Mouse (Mus musculus): ENCODE measurements around the gene Ptprh. TPM values are rescaled to one million over a fixed set of nuclear protein-coding genes. Genes with fewer than 3 reads are reported as not detected.

The Ptprh gene
- polyA plus RNA-seq (2012; rRNA removed): 0.05 TPM in 1 of 2 replicates, not detected in the other

GRCm38 (mm10) chr7:4603873-4604272 is at the start of gene Ptprh:
Gene Ptprh (minus strand): TSS chr7:4604041.
- DNase-seq (ENCODE audit: low read depth): no peak

- no peak for DNase-seq (ENCODE audit: low read depth)
Observed at GRCm38 (mm10) chr7:4653351-4653750, 49.5 kb upstream of the Ptprh start.

DNA sequence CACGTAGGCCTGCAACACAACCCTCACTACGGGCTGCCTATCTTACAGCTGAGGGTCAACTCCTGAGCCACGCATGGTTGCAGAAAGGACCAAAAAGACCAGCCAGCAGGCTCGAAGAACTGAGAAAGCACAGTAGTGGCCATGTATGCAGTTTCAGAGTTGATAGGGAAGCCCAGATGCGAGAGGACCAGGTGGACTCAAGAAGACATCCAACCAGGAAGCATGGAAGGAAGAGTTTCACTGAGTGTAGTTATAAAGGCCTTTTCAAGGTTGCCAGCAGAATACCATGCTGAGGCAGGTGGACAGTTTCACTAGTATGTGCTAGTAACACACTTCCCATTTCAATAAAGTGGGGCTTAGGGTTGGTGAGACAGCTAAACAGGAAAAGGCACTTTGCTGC is 48.9 kb upstream of the Ptprh start:
- no peak for DNase-seq (ENCODE audit: low read depth)

DNA sequence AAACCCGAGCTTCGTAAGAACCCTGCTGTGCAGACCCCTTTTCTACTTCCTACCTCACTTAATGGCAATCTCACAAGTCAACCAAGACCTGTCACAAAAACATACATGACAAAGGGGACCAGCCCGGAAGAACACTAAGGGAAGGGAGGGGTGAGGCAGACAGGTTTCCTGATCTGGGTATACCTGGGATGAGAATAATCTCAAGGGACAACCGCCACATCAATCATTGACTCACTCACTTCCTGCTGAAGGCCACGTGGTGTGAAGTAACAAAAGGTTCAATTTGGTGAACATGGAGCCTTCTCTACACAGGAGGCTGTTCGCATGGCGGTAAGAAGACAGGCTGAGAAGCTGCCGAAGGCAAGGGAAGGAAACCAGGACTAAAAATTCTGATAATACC is 47.7 kb upstream of the Ptprh start:
- DNase-seq (ENCODE audit: low read depth): no peak

DNA sequence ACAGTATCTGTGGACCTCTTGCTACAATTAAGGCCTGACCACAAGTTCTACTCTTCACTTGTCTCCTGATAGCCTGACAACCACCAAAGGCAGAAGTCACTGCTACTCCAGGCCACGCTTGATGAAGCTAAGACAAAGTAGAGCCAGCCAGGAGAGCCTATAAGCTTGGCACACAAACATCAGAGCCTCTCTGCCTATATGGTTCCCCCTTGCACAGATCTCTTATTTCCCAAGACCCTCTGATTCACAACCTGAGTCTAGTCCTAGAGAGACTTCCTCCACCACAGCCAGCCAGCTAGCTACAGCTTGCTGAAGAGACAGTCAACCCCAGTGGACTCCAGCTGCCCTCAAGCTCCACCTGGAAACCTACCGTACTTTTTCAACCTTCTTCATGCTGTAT is 44.2 kb upstream of the Ptprh start:
- no peak for DNase-seq (ENCODE audit: low read depth)

GRCm38 (mm10) chr7:4647291-4647690 is 43.5 kb upstream of the Ptprh start:
- DNase-seq (ENCODE audit: low read depth): no peak

- DNase-seq (ENCODE audit: low read depth): no peak
Observed at GRCm38 (mm10) chr7:4646806-4647205, 43.0 kb upstream of the Ptprh start.

DNA sequence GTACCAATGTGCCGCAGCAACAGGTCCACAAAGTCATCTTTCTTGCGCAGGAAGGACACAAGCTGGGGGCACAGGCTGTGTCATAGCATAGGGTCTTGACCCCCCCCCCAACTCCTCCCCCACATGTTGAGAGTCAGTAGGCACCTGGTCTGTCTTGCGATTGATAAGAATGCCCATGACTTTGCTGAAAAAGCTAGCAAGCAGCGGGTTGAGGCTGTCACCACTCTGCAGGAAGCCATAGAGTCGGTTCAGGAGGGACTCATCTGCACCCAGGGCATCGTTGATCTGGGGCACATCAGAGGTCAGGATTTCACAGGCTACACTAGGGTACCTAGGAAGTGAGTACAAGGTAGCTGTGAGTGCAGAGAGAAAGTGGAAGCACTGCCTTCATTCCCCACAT is 39.4 kb upstream of the Ptprh start:
- DNase-seq (ENCODE audit: low read depth): no peak

- no peak for DNase-seq (ENCODE audit: low read depth)
Observed at GRCm38 (mm10) chr7:4641956-4642355, 38.1 kb upstream of the Ptprh start.

- no peak for DNase-seq (ENCODE audit: low read depth)
Observed at GRCm38 (mm10) chr7:4641155-4641554, 37.3 kb upstream of the Ptprh start.

DNA sequence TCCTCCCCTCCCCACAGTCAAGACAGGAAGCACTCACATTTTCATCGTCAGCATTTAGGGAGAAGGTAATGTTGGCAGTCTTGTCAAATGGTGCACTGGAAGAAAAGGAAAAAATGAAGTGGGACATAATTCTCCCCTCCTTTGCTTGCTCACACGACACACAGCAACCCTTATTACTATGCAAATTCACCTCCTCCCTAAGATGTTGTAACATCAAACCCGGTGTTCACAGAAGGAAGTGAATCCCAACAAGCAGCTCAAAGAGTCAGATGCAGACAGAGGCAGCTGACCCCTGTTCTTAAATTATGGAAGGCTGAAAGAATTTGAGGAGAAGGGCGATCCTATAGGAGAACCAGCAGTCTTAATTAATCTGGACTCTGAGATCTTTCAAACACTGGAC is 32.3 kb upstream of the Ptprh start:
- no peak for DNase-seq (ENCODE audit: low read depth)

DNA sequence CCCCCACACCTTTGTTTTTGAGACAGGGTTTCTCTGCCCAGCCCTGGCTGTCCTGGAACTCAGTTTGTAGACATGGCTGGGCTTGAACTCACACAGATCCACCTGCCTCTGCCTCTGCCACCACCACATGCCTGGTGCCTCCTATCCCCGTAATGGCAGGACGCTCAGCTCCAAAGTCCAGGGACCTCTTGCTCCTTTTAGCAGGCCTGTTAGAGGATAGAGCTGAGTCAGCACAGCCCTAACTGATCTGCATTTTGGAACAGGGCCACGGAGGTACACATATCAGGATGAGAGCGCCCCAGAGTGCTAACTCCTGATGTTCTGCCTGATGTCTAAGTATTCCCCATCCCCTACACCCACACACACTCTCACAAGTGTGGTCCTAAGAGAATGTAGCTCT is 27.2 kb upstream of the Ptprh start, which contains the start of gene Tmem86b:
TSS of gene Tmem86b (minus strand) at position 392 of the 400 bp plus-strand sequence.
- no peak for DNase-seq (ENCODE audit: low read depth)

DNA sequence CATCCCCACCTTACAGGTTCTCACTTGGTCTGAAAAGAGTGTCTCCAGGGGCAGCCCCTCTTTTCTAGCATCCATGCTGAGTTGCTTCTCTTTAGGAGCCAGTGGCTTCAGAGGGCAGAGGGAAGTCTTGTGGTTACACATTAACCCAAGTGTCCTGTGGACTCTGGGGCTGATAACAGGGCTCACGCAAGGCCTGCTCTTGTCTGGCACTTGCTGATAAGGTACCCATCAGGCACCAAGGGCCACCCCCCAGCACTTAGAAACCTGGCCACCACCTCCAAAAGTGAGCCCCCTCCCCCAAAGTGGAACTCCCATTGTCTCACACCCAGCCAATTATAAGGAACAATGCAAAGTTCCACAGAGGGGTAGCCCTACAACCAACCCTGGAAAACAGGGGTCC is 26.4 kb upstream of the Ptprh start:
- DNase-seq (ENCODE audit: low read depth): no peak

DNA sequence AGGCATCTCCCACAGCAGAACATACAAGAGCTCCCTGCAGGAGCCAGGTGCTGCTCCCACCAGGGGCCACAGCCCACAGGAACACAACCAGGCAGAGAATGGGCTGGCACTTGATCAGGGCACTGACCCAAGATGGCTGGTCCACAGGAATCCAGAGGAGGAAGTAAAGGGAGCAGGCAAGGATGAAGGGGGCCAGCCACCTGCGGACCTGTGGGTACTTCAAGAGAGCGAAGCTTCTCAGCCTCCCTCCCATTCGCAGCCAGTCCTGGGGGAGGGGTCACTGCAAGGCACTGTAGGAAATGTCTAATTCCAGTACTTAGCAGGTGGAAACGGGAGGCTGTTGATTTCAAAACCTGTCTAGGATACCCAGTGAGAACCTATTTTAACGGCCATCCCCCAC is 25.7 kb upstream of the Ptprh start:
- no peak for DNase-seq (ENCODE audit: low read depth)

DNA sequence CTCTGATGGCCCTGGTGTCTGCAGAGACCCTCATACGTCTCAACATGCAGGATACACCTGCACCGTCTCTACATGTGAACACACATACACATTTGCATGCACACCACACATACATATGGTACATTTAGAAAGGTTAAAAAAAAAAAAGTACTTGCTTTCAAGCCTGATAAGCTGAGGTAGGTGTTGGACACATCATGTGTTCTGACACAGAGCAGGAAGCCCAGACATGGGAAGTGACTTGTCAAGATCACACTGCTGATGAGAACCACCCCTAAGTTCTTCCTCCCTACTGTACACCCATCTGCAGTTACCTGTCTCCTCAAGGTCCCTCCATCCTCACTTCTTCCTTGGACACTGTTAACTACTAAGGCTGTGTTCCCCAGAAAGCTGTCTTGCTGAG is 22.1 kb upstream of the Ptprh start:
- no peak for DNase-seq (ENCODE audit: low read depth)

DNA sequence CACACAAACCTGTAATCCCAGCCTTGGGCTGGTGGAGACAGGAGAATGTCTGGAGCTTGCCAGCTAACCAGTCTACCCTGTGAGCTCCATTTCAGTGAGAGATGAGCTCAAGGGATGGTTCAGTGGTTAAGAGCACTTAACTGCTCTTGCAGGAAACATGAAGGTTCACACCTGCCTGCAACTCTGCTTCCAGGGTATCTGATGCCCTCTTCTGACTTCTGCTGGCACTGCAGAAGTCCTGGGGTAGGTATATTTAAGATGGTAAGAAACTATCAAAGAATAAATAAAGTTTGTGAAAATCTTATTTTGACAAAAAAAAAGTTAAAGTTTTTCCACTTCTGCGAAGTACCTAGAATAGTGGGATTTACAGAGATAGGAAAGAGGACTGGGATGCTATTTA is 20.5 kb upstream of the Ptprh start:
- DNase-seq (ENCODE audit: low read depth): no peak

DNA sequence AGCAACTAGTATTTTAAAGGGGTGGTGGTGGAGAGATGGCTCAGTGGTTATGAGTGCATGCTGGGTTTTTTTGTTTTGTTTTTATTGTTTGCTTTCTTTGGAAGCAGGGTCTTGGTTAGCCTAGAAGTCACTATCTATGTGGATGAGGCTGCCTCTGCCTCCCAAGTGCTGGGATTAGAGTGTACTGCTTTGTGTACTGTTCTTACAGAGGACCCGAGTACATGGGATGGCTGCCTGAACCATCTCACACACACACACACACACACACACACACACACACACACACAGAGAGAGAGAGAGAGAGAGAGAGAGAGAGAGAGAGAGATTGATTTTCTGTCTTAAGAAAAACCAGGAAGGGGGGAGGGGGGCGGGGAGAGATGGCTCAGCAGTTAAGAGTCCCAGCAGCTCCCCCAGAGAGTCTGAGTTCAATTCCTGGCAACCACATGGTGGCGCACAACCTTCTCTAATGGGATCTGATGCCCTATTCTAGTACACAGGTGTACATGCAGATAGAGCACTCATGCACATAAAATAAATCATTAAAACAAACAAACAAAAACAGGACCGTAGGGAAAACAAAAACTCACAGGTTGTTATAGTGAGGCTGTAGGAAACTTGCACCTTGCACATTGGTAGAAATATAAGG is 19.8 kb upstream of the Ptprh start:
- no peak for DNase-seq (ENCODE audit: low read depth)

DNA sequence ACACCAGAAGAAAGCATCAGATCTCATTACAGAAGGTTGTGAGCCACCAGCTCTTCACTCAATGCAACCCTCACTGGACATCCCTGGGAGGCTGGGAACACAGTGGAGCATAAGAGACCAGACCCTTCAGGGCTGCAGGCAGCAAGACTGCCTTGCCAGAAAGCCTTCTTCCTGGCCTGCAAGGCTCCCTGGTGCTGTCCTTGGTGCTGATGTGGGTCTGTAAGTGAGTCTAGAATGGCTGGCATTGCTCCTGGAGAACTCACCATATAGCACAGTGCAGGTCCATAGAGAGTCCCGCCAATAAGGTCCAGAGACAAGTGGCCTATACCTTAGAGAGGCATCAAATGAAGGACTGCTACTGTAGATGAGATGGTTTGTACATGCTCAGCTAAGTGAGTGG is 16.1 kb upstream of the Ptprh start:
- DNase-seq (ENCODE audit: low read depth): no peak

- no peak for DNase-seq (ENCODE audit: low read depth)
Observed at GRCm38 (mm10) chr7:4613740-4614403, 10.0 kb upstream of the Ptprh start.

- DNase-seq (ENCODE audit: low read depth): no peak
Observed at GRCm38 (mm10) chr7:4612956-4613355, 9.1 kb upstream of the Ptprh start.

DNA sequence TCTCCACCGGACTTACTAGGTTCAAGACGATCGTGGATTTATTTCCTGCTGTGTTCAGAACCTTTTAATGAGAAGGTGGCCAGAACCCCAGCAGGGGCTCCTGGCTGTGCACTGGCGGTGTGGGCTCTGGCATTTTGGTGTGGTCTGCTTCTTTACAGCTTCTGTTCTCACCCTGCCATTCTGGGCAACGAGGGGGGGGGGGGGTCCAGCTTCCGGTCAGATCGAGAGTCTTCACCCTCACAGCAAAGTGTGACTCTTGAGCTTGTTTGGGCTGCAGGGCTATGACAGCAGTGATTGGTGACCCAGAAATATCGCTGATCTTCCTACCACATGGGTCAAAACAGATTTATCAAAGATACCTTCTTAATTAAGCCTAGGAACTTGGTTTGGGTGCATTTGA is 8.5 kb upstream of the Ptprh start:
- no peak for DNase-seq (ENCODE audit: low read depth)

DNA sequence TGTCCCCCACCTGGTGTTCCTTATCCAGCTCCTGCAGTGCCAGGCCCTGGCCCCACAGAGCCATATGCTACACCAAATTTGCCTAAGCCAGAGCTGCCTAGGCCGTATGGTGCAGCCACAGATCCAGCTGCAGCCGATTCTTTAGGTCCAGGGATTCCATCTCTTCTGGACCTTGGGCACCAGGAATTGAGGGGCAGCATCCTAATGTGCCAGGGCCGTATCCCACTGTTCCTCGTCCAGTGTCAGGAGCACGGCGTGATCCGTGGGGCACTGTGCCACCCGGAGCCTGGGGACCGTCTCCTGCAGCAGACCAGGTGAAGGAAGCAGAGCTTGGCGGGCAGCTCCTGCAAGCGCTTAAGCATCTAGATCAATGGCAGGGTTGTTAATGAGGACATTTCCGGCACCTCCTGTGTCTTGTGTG is 8.1 kb upstream of the Ptprh start:
- no peak for DNase-seq (ENCODE audit: low read depth)

- DNase-seq (ENCODE audit: low read depth): no peak
Observed at GRCm38 (mm10) chr7:4611511-4611910, 7.7 kb upstream of the Ptprh start.

- no peak for DNase-seq (ENCODE audit: low read depth)
Observed at GRCm38 (mm10) chr7:4608002-4608401, 4.2 kb upstream of the Ptprh start.
